Mouse (Mus musculus) myocyte (in vitro differentiated cells): Measurements from ENCODE around the gene Mbd5.

Experiments used
- E2F4 ChIP-seq: IDR thresholded peaks from one replicate; pipeline ENCODE4 v1.6.1; 2011; ENCODE audit warnings: mild to moderate bottlenecking, control low read depth, moderate library complexity; ENCODE audit not compliant: insufficient read depth
- MAX ChIP-seq: IDR thresholded peaks from one replicate; pipeline ENCODE4 v1.6.1; 2011; ENCODE audit warnings: low read depth, mild to moderate bottlenecking, control low read depth
- MYOG ChIP-seq, 3 experiments: IDR thresholded peaks; one replicate each; pipeline ENCODE4 v1.6.1; 2011; ENCODE audit warnings: control low read depth in 2 of 3, low read depth in 2 of 3, mild to moderate bottlenecking in 2 of 3; ENCODE audit not compliant: insufficient read length in 2 of 3, control insufficient read depth in 1 of 3, insufficient read depth in 1 of 3
- POLR2A ChIP-seq: IDR thresholded peaks from one replicate; pipeline ENCODE4 v1.6.1; 2011; ENCODE audit warnings: low read depth, mild to moderate bottlenecking, control low read depth, moderate library complexity; ENCODE audit not compliant: insufficient read length
- TCF3 ChIP-seq: IDR thresholded peaks from one replicate; pipeline ENCODE4 v1.6.1; 2011; ENCODE audit warnings: low read depth, control low read depth; ENCODE audit not compliant: insufficient read length

- TF ChIP-seq TCF3 (no peak), POLR2A (no peak), MYOG (IDR thresholded peaks at IDR 0.05; ENCODE audit: control insufficient read depth in 1 of 3, insufficient read depth in 1 of 3, insufficient read length in 2 of 3, low read depth in 2 of 3) (no peak), MAX (no peak), E2F4 (no peak)
Observed at GRCm38 (mm10) chr2:49350852-49351251, 401.5 kb downstream of the Mbd5 start.
